In genomic region chr13:52676671-52677445, GRCm38 (mm10) we compare ENCODE assay signal across 32 mouse cellular contexts.
DNase-seq lines count a peak whose midpoint lies in the region; ATAC-seq lines count a peak whose summit lies in the region.
"Had no signal": no experiment of that assay in that cellular context is flagged by ENCODE, and none has a peak within 500 bp of the region (broad histone marks: within the 10 kb centered on the region; RNA-seq: fewer than 3 reads in every experiment).

No protein-coding gene starts in this region.

- H3K27ac ChIP-seq in embryonic facial prominence, embryonic 11.5 days (replicated peaks; ENCODE audit: low read depth, low read length) = no peak overlapping the region
- H3K27ac ChIP-seq: embryonic facial prominence, embryonic 15.5 days; forebrain, embryonic 13.5 days; hindbrain, embryonic 14.5 days; limb, embryonic 13.5 days; midbrain, embryonic 12.5 days; neural tube, embryonic 15.5 days; stomach, postnatal 0 days had no signal

- ATAC-seq in embryonic facial prominence, embryonic 11.5 days (replicated peaks; ENCODE audit: insufficient number of reproducible peaks, low FRiP score, low TSS enrichment, low read depth) = no peak; the same call in 1 of the 2 replicates
- no peak for ATAC-seq in frontal cortex, adult (ENCODE audit: low TSS enrichment)
- ATAC-seq: CD4-positive, CD25-positive, alpha-beta regulatory T cell, adult 4 months; forebrain, embryonic 13.5 days; intestine, postnatal 0 days had no signal

- H3K4me2 ChIP-seq in embryonic facial prominence, embryonic 11.5 days (ENCODE audit: low read depth, low read length) = no peak overlapping the region
- H3K4me2 ChIP-seq: embryonic facial prominence, embryonic 15.5 days; forebrain, embryonic 13.5 days; heart, embryonic 12.5 days; hindbrain, embryonic 14.5 days; limb, embryonic 13.5 days; liver, embryonic 11.5 days; midbrain, embryonic 12.5 days; neural tube, embryonic 15.5 days had no signal

- peak; percentile 63 for DNase-seq in embryo, embryonic 10 days (ENCODE audit: low spot score)
- DNase-seq in embryo, embryonic 9.5 days (ENCODE audit: extremely low spot score) = no peak
- DNase-seq in adrenal gland, postnatal 36 days = peak; percentile 43 to 57
- peak; percentile 17 for DNase-seq in embryonic facial prominence, embryonic 11.5 days (ENCODE audit: low spot score)
- DNase-seq in lung, postnatal 10 days = no peak
- no peak for DNase-seq in right cerebral cortex, postnatal 14 days
- no peak for DNase-seq in neural tube, embryonic 10.5 days (ENCODE audit: extremely low spot score, low spot score)
- DNase-seq: cerebellum, adult 2 months; cerebellum, postnatal 14 days; gastrocnemius, postnatal 25 days; heart, adult 18-20 months; heart, postnatal 4 days; kidney, adult 9 months; kidney, postnatal 14 days; layer of hippocampus, adult 9-11 months; lung, postnatal 4 days; right cerebral cortex, postnatal 4 days; thymus, adult 18-20 months; thymus, postnatal 25 days had no signal

- H3K4me1 ChIP-seq in embryonic facial prominence, embryonic 11.5 days (ENCODE audit: control insufficient read depth, insufficient read depth, low read length) = no peaks in the 10 kb centered on the region

- no peaks in the 10 kb centered on the region for H3K36me3 ChIP-seq in embryonic facial prominence, embryonic 11.5 days (replicated peaks; ENCODE audit: control insufficient read depth, insufficient read depth, low read depth, low read length)
- H3K36me3 ChIP-seq: embryonic facial prominence, embryonic 15.5 days; heart, embryonic 12.5 days; limb, embryonic 13.5 days; midbrain, embryonic 12.5 days; neural tube, embryonic 15.5 days had no signal

- H3K27me3 ChIP-seq in embryonic facial prominence, embryonic 11.5 days (ENCODE audit: control insufficient read depth, insufficient read depth, low read length) = no peaks in the 10 kb centered on the region
- H3K27me3 ChIP-seq: embryonic facial prominence, embryonic 15.5 days; forebrain, embryonic 13.5 days; heart, embryonic 12.5 days; limb, embryonic 13.5 days; midbrain, embryonic 12.5 days; neural tube, embryonic 15.5 days had no signal

- H3K9ac ChIP-seq in embryonic facial prominence, embryonic 11.5 days (replicated peaks; ENCODE audit: low read length) = no peak overlapping the region
- H3K9ac ChIP-seq: embryonic facial prominence, embryonic 15.5 days; forebrain, embryonic 13.5 days; heart, embryonic 12.5 days; hindbrain, embryonic 14.5 days; limb, embryonic 13.5 days; midbrain, embryonic 12.5 days; neural tube, embryonic 15.5 days had no signal

- WGBS in embryonic facial prominence, embryonic 11.5 days = 44% methylated on average over 5 of the region's 5 CpGs

- H3K4me3 ChIP-seq in embryonic facial prominence, embryonic 11.5 days (ENCODE audit: low read depth, low read length) = no peak overlapping the region
- H3K4me3 ChIP-seq: embryonic facial prominence, embryonic 15.5 days; forebrain, embryonic 13.5 days; heart, embryonic 12.5 days; limb, embryonic 13.5 days; megakaryocyte, embryonic 14.5 days; midbrain, embryonic 12.5 days; neural tube, embryonic 15.5 days had no signal

- no peaks in the 10 kb centered on the region for H3K9me3 ChIP-seq in embryonic facial prominence, embryonic 11.5 days (replicated peaks; ENCODE audit: control insufficient read depth, low read length)
- H3K9me3 ChIP-seq: embryonic facial prominence, embryonic 15.5 days; midbrain, embryonic 12.5 days; neural tube, embryonic 15.5 days had no signal

Comparison
In these comparisons a context has a peak if more than half of its experiments do, and no peak if none do; other contexts are left out.
1. DNase-seq: peak in embryo, embryonic 10 days (single experiment), adrenal gland, postnatal 36 days (2 of 2) and embryonic facial prominence, embryonic 11.5 days (single experiment); none in embryo, embryonic 9.5 days (single experiment), lung, postnatal 10 days (single experiment), right cerebral cortex, postnatal 14 days (single experiment) and neural tube, embryonic 10.5 days (single experiment).